Mouse (Mus musculus) megakaryocyte progenitor cell, adult 5-6 weeks (primary cell): ENCODE measurements around the gene Plppr4. TPM values are rescaled to one million over a fixed set of nuclear protein-coding genes. Genes with fewer than 3 reads are reported as not detected.

Source experiments
- ATAC-seq: replicated peaks from 2 replicates; pipeline ENCODE4 v1.8.0; 2016; ENCODE audit warnings: mild to moderate bottlenecking, moderate TSS enrichment, inconsistent platforms; ENCODE audit not compliant: poor library complexity
- total RNA-seq, 2 experiments: library from RNA; stranded (forward) in 1 of 2; stranded (reverse) in 1 of 2; fragments of 157-497, 149-512 nt in 1 of 2; fragments of 200-1000 nt in 1 of 2; gene quantifications; 2 replicates each; pipeline versions ENCODE4 v1.2.3 to v1.2.4; 2015 to 2017

Gene Plppr4
- total RNA-seq (2015): not detected in 2 replicates
- not detected in 2 replicates for total RNA-seq (2017)

GRCm38 (mm10) chr3:117360528-117360927, at the start of gene Plppr4:
Gene Plppr4, minus strand, starts transcription at chr3:117360876.
- ATAC-seq: no peak

GRCm38 (mm10) chr3:117405821-117406220, 45.1 kb upstream of the Plppr4 start:
- no peak for ATAC-seq

GRCm38 (mm10) chr3:117403740-117404139, 43.1 kb upstream of the Plppr4 start:
- ATAC-seq: no peak

- no peak for ATAC-seq
Measured at GRCm38 (mm10) chr3:117366041-117366440, 5.4 kb upstream of the Plppr4 start.

- ATAC-seq: peak; percentile 71
Measured at GRCm38 (mm10) chr3:117359686-117360521, 772 bp downstream of the Plppr4 start.

GRCm38 (mm10) chr3:117358981-117359628, 1.6 kb downstream of the Plppr4 start:
- ATAC-seq: no peak

GRCm38 (mm10) chr3:117357367-117357766, 3.3 kb downstream of the Plppr4 start:
- no peak for ATAC-seq

GRCm38 (mm10) chr3:117353940-117354339, 6.7 kb downstream of the Plppr4 start:
- ATAC-seq: no peak

- ATAC-seq: no peak
Measured at GRCm38 (mm10) chr3:117346351-117346750, 14.3 kb downstream of the Plppr4 start.

- ATAC-seq: no peak
Measured at GRCm38 (mm10) chr3:117331502-117331901, 29.2 kb downstream of the Plppr4 start.

GRCm38 (mm10) chr3:117329485-117329884, 31.2 kb downstream of the Plppr4 start:
- ATAC-seq: no peak

- no peak for ATAC-seq
Measured at GRCm38 (mm10) chr3:117326551-117326950, 34.1 kb downstream of the Plppr4 start.

GRCm38 (mm10) chr3:117319671-117320070, 41.0 kb downstream of the Plppr4 start:
- peak; percentile 99 for ATAC-seq

- no peak for ATAC-seq
Measured at GRCm38 (mm10) chr3:117313339-117313738, 47.3 kb downstream of the Plppr4 start.

- no peak for ATAC-seq
Measured at GRCm38 (mm10) chr3:117312097-117312496, 48.6 kb downstream of the Plppr4 start.

- ATAC-seq: peak; percentile 49
Measured at GRCm38 (mm10) chr3:117310801-117311368, 49.8 kb downstream of the Plppr4 start.

GRCm38 (mm10) chr3:117309580-117309910, 51.1 kb downstream of the Plppr4 start:
- no peak for ATAC-seq

GRCm38 (mm10) chr3:117308895-117309579, 51.6 kb downstream of the Plppr4 start:
- ATAC-seq: peak; percentile 78

GRCm38 (mm10) chr3:117307555-117307954, 53.1 kb downstream of the Plppr4 start:
- ATAC-seq: no peak

GRCm38 (mm10) chr3:117304037-117304436, 56.6 kb downstream of the Plppr4 start:
- ATAC-seq: no peak

- ATAC-seq: no peak
Measured at GRCm38 (mm10) chr3:117300735-117301271, 59.9 kb downstream of the Plppr4 start.
